Mouse (Mus musculus): ENCODE measurements around the gene Cyp4a31. TPM values are rescaled to one million over a fixed set of nuclear protein-coding genes. Genes with fewer than 3 reads are reported as not detected.

The Cyp4a31 gene
- total RNA-seq, 2 experiments from 2014 or later, result not detected

Other genes starting within 250 kb of the Cyp4a31 start
- not detected in 2 replicates for gene Cyp4a12b, start 152.0 kb upstream of the Cyp4a31 start, total RNA-seq (2015; ENCODE audit: low replicate concordance)
- not detected in 2 replicates for gene Cyp4a12b, start 152.0 kb upstream of the Cyp4a31 start, total RNA-seq (2017; ENCODE audit: low replicate concordance)
- not detected in 2 replicates for gene Cyp4a30b, start 111.0 kb upstream of the Cyp4a31 start, total RNA-seq (2015; ENCODE audit: low replicate concordance)
- not detected in 2 replicates for gene Cyp4a30b, start 111.0 kb upstream of the Cyp4a31 start, total RNA-seq (2017; ENCODE audit: low replicate concordance)
- not detected in 2 replicates for gene Cyp4a14, start 67.5 kb upstream of the Cyp4a31 start, total RNA-seq (2015; ENCODE audit: low replicate concordance)
- not detected in 2 replicates for gene Cyp4a14, start 67.5 kb upstream of the Cyp4a31 start, total RNA-seq (2017; ENCODE audit: low replicate concordance)
- not detected in 2 replicates for gene Cyp4a10, start 45.4 kb upstream of the Cyp4a31 start, total RNA-seq (2015; ENCODE audit: low replicate concordance)
- gene Cyp4a10, start 45.4 kb upstream of the Cyp4a31 start, total RNA-seq (2017; ENCODE audit: low replicate concordance), result not detected in 2 replicates
- not detected in 2 replicates for gene Cyp4a32, start 37.3 kb downstream of the Cyp4a31 start, total RNA-seq (2015; ENCODE audit: low replicate concordance)
- gene Cyp4a32, start 37.3 kb downstream of the Cyp4a31 start, total RNA-seq (2017; ENCODE audit: low replicate concordance), result not detected in 2 replicates
- not detected in 2 replicates for gene Cyp4b1, start 84.1 kb downstream of the Cyp4a31 start, total RNA-seq (2015; ENCODE audit: low replicate concordance)
- gene Cyp4b1, start 84.1 kb downstream of the Cyp4a31 start, total RNA-seq (2017; ENCODE audit: low replicate concordance), result not detected in 2 replicates
- gene Efcab14, start 174.1 kb downstream of the Cyp4a31 start, total RNA-seq (2015; ENCODE audit: low replicate concordance), result 29.9 and 33.4 TPM in 2 replicates
- 12.7 and 27.6 TPM in 2 replicates for gene Efcab14, start 174.1 kb downstream of the Cyp4a31 start, total RNA-seq (2017; ENCODE audit: low replicate concordance)
- not detected in 2 replicates for gene Tex38, start 217.4 kb downstream of the Cyp4a31 start, total RNA-seq (2015; ENCODE audit: low replicate concordance)
- not detected in 2 replicates for gene Tex38, start 217.4 kb downstream of the Cyp4a31 start, total RNA-seq (2017; ENCODE audit: low replicate concordance)
- gene Atpaf1, start 221.2 kb downstream of the Cyp4a31 start, total RNA-seq (2015; ENCODE audit: low replicate concordance), result 2.7 and 10.9 TPM in 2 replicates
- 1.4 and 2.3 TPM in 2 replicates for gene Atpaf1, start 221.2 kb downstream of the Cyp4a31 start, total RNA-seq (2017; ENCODE audit: low replicate concordance)